Mouse (Mus musculus): ENCODE results near the gene Fbxl20. TPM values are rescaled to one million over a fixed set of nuclear protein-coding genes. Genes with fewer than 3 reads are reported as not detected.

The Fbxl20 gene
- polyA plus RNA-seq, 1 experiment from 2014 or later, result 7.3 TPM

- TF ChIP-seq CTCF (IDR thresholded peaks at IDR 0.05; ENCODE audit: low read depth), result no peak
- no peaks in the 10 kb centered on the region for H3K4me1 ChIP-seq (replicated peaks; ENCODE audit: control insufficient read depth, insufficient read depth, low read length)
- no peak overlapping the region for H3K4me3 ChIP-seq (ENCODE audit: low read depth, low read length)
- peaks cover 44% of the 10 kb centered on the region for H3K27me3 ChIP-seq (replicated peaks; ENCODE audit: control insufficient read depth, insufficient read depth, low read length)
- no peak for ATAC-seq
- no peak overlapping the region for H3K9ac ChIP-seq (ENCODE audit: low read depth, low read length)
- WGBS, result 60% methylated on average over 14 of the region's 14 CpGs
- no peaks in the 10 kb centered on the region for H3K9me3 ChIP-seq (ENCODE audit: control insufficient read depth)
- no peaks in the 10 kb centered on the region for H3K36me3 ChIP-seq (ENCODE audit: control insufficient read depth, insufficient read depth)
- H3K27ac ChIP-seq (ENCODE audit: low read depth, low read length), result no peak overlapping the region
- H3K4me2 ChIP-seq (replicated peaks; ENCODE audit: low read depth), result no peak overlapping the region
These were observed 100.3 kb downstream of the Fbxl20 start for GRCm38 (mm10) chr11:98049672-98050519.

- 73% methylated on average over 4 of the region's 4 CpGs for whole genome bisulfite sequencing
- H3K4me3 ChIP-seq (ENCODE audit: low read depth, low read length), result no peak overlapping the region
- no peak for TF ChIP-seq CTCF (IDR thresholded peaks at IDR 0.05; ENCODE audit: low read depth)
- H3K4me2 ChIP-seq (replicated peaks; ENCODE audit: low read depth), result no peak overlapping the region
- ATAC-seq, result no peak
- H3K4me1 ChIP-seq (replicated peaks; ENCODE audit: control insufficient read depth, insufficient read depth, low read length), result no peaks in the 10 kb centered on the region
- H3K9me3 ChIP-seq (ENCODE audit: control insufficient read depth), result no peaks in the 10 kb centered on the region
- no peaks in the 10 kb centered on the region for H3K36me3 ChIP-seq (ENCODE audit: control insufficient read depth, insufficient read depth)
- no peak overlapping the region for H3K9ac ChIP-seq (ENCODE audit: low read depth, low read length)
- H3K27me3 ChIP-seq (replicated peaks; ENCODE audit: control insufficient read depth, insufficient read depth, low read length), result peaks cover 29% of the 10 kb centered on the region
- no peak overlapping the region for H3K27ac ChIP-seq (ENCODE audit: low read depth, low read length)
These were observed 102.5 kb downstream of the Fbxl20 start for GRCm38 (mm10) chr11:98047745-98048144.

GRCm38 (mm10) chr11:98046466-98046865 is 103.7 kb downstream of the Fbxl20 start:
- no peak for ATAC-seq
- H3K4me3 ChIP-seq (ENCODE audit: low read depth, low read length), result no peak overlapping the region
- 61% methylated on average over 1 of the region's 1 CpGs for WGBS
- H3K4me1 ChIP-seq (replicated peaks; ENCODE audit: control insufficient read depth, insufficient read depth, low read length), result no peaks in the 10 kb centered on the region
- no peak overlapping the region for H3K4me2 ChIP-seq (replicated peaks; ENCODE audit: low read depth)
- no peak overlapping the region for H3K27ac ChIP-seq (ENCODE audit: low read depth, low read length)
- no peaks in the 10 kb centered on the region for H3K9me3 ChIP-seq (ENCODE audit: control insufficient read depth)
- TF ChIP-seq CTCF (IDR thresholded peaks at IDR 0.05; ENCODE audit: low read depth), result no peak
- peaks cover 16% of the 10 kb centered on the region for H3K27me3 ChIP-seq (replicated peaks; ENCODE audit: control insufficient read depth, insufficient read depth, low read length)
- no peak overlapping the region for H3K9ac ChIP-seq (ENCODE audit: low read depth, low read length)
- no peaks in the 10 kb centered on the region for H3K36me3 ChIP-seq (ENCODE audit: control insufficient read depth, insufficient read depth)

GRCm38 (mm10) chr11:98045596-98045995 is 104.6 kb downstream of the Fbxl20 start:
- peaks cover 8% of the 10 kb centered on the region; the same call in 1 of the 2 replicates for H3K27me3 ChIP-seq (replicated peaks; ENCODE audit: control insufficient read depth, insufficient read depth, low read length)
- no peak for ATAC-seq
- WGBS, result 67% methylated on average over 4 of the region's 4 CpGs
- H3K9me3 ChIP-seq (ENCODE audit: control insufficient read depth), result no peaks in the 10 kb centered on the region
- H3K9ac ChIP-seq (ENCODE audit: low read depth, low read length), result no peak overlapping the region
- no peaks in the 10 kb centered on the region for H3K36me3 ChIP-seq (ENCODE audit: control insufficient read depth, insufficient read depth)
- H3K4me2 ChIP-seq (replicated peaks; ENCODE audit: low read depth), result no peak overlapping the region
- no peak overlapping the region for H3K27ac ChIP-seq (ENCODE audit: low read depth, low read length)
- TF ChIP-seq CTCF (IDR thresholded peaks at IDR 0.05; ENCODE audit: low read depth), result peak; percentile 35; the same call in 1 of the 2 replicates
- H3K4me3 ChIP-seq (ENCODE audit: low read depth, low read length), result no peak overlapping the region
- no peaks in the 10 kb centered on the region for H3K4me1 ChIP-seq (replicated peaks; ENCODE audit: control insufficient read depth, insufficient read depth, low read length)

- H3K9ac ChIP-seq (ENCODE audit: low read depth, low read length), result no peak overlapping the region
- H3K4me3 ChIP-seq (ENCODE audit: low read depth, low read length), result no peak overlapping the region
- no peak overlapping the region for H3K4me2 ChIP-seq (replicated peaks; ENCODE audit: low read depth)
- H3K36me3 ChIP-seq (ENCODE audit: control insufficient read depth, insufficient read depth), result no peaks in the 10 kb centered on the region
- WGBS, result 60% methylated on average over 5 of the region's 5 CpGs
- no peak overlapping the region for H3K27ac ChIP-seq (ENCODE audit: low read depth, low read length)
- no peaks in the 10 kb centered on the region for H3K27me3 ChIP-seq (replicated peaks; ENCODE audit: control insufficient read depth, insufficient read depth, low read length)
- no peak for ATAC-seq
- no peak for TF ChIP-seq CTCF (IDR thresholded peaks at IDR 0.05; ENCODE audit: low read depth)
- H3K9me3 ChIP-seq (ENCODE audit: control insufficient read depth), result no peaks in the 10 kb centered on the region
- no peaks in the 10 kb centered on the region for H3K4me1 ChIP-seq (replicated peaks; ENCODE audit: control insufficient read depth, insufficient read depth, low read length)
These were observed 106.1 kb downstream of the Fbxl20 start for GRCm38 (mm10) chr11:98044074-98044473.

- no peak overlapping the region for H3K9ac ChIP-seq (ENCODE audit: low read depth, low read length)
- WGBS, result 69% methylated on average over 6 of the region's 6 CpGs
- H3K27ac ChIP-seq (ENCODE audit: low read depth, low read length), result no peak overlapping the region
- H3K27me3 ChIP-seq (replicated peaks; ENCODE audit: control insufficient read depth, insufficient read depth, low read length), result 0 out of 2 replicates have a peak, but pooled peaks cover 6% of the 10 kb centered on the region
- no peak for ATAC-seq
- no peaks in the 10 kb centered on the region for H3K36me3 ChIP-seq (ENCODE audit: control insufficient read depth, insufficient read depth)
- H3K4me3 ChIP-seq (ENCODE audit: low read depth, low read length), result no peak overlapping the region
- no peak for TF ChIP-seq CTCF (IDR thresholded peaks at IDR 0.05; ENCODE audit: low read depth)
- H3K4me2 ChIP-seq (replicated peaks; ENCODE audit: low read depth), result no peak overlapping the region
- no peaks in the 10 kb centered on the region for H3K9me3 ChIP-seq (ENCODE audit: control insufficient read depth)
- no peaks in the 10 kb centered on the region for H3K4me1 ChIP-seq (replicated peaks; ENCODE audit: control insufficient read depth, insufficient read depth, low read length)
These were observed 107.5 kb downstream of the Fbxl20 start for GRCm38 (mm10) chr11:98042741-98043140.

All from intestine, postnatal 0 days (tissue).